Mouse (Mus musculus) ES-E14 (cell line): ENCODE measurements around the gene Setd4.
A peak's percentile ranks its signal among the peaks of the same experiment; 100 is the strongest.

Experiments used
- CHD2 ChIP-seq: IDR thresholded peaks from 2 replicates; pipeline ENCODE4 v1.6.1; 2014; ENCODE audit warnings: mild to moderate bottlenecking, low read depth, low read length, inconsistent platforms
- HCFC1 ChIP-seq: IDR thresholded peaks from 2 replicates; pipeline ENCODE4 v1.6.1; 2012; ENCODE audit warnings: low read length, inconsistent platforms, borderline replicate concordance; ENCODE audit not compliant: insufficient read depth
- MAFK ChIP-seq: IDR thresholded peaks from 2 replicates; pipeline ENCODE4 v1.6.1; 2014; ENCODE audit warnings: mild to moderate bottlenecking, low read depth, low read length, inconsistent platforms; ENCODE audit not compliant: insufficient read depth
- ZNF384 ChIP-seq: IDR thresholded peaks from 2 replicates; pipeline ENCODE4 v1.6.1; 2012; ENCODE audit warnings: low read depth, low read length, inconsistent platforms

DNA sequence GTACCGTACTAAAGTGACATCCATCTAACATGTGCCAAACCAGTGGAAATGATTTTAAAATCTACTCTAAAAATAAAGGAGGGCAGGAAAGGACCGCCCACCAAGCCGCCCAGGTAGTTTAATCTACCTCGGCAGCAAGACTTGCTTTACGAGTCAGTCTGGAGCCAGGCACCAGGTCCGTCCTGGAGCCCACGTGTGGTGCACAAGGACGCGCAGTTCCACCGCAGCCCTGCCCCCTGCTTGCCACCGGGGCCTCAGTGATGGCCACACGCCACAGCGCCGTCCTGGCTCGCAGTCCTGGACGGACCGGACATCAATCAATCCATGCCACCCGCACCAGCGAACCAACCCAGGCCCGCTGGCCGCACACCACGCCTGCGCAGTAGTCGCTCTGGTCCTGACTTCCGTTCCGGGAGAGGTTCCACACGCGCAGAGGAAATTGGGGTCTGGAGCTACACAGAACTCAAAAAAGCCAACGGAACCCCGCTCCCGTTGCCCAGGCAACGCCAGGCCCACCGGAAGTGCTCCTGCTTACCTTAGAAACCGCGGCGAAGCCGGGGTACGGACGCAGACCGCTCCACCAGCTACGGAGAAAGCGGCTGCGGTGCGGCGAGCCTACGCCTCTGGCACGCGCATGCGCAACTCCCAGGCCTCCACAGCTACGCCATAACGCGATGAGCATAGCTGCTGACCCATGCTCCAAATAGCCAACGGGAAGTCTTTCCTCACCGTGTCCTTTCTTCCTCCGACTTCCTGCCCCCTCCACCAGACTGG lies at the start of gene Setd4:
- TF ChIP-seq ZNF384 (peak; percentile 39; the same call in 1 of the 2 replicates), HCFC1 (peak; percentile 70; the same call in 1 of the 2 replicates), MAFK (no peak), CHD2 (no peak)
